Mouse (Mus musculus): ENCODE data around the gene Pphln1. TPM values are rescaled to one million over a fixed set of nuclear protein-coding genes. Genes with fewer than 3 reads are reported as not detected.

The Pphln1 gene
- polyA plus RNA-seq, 1 experiment from 2014 or later = 50.4 TPM

- no peak for ATAC-seq (ENCODE audit: borderline replicate concordance, extremely low read depth, low FRiP score, low TSS enrichment)
- H3K27ac ChIP-seq = no peak overlapping the region
- H3K9me3 ChIP-seq = no peaks in the 10 kb centered on the region
- WGBS = 82% methylated on average over 4 of the region's 4 CpGs
- no peak overlapping the region for H3K4me3 ChIP-seq
- no peak overlapping the region for H3K9ac ChIP-seq
- H3K36me3 ChIP-seq = no peaks in the 10 kb centered on the region
- H3K4me2 ChIP-seq = no peak overlapping the region
- peaks cover 27% of the 10 kb centered on the region for H3K4me1 ChIP-seq
- H3K27me3 ChIP-seq = no peaks in the 10 kb centered on the region
Measured at GRCm38 (mm10) chr15:93479445-93479844, 81.3 kb downstream of the Pphln1 start.

DNA sequence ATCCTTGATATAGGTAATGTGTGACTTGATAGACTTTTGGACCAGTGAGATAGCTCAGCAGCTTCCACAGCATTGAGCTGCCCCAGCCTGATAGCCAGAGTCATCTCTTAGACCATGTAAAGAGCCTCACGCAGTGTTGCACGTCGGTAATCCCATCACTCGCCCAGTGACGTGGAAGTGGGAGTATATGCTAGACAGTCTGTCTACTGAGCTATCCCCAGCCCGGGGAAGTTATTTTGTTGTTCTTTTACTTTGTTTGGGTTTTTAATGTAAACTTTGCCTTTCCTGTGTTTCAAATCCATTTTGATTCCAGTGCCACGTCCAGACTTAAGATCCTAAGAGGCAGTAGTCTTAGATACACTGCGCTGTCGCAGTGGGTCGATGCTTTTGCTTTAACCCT lies 83.0 kb downstream of the Pphln1 start:
- Histone ChIP-seq H3K27ac (no peak overlapping the region; the same call in 1 of the 2 replicates), H3K27me3 (no peaks in the 10 kb centered on the region), H3K9ac (no peak overlapping the region), H3K4me3 (no peak overlapping the region), H3K4me1 (peaks cover 19% of the 10 kb centered on the region), H3K4me2 (no peak overlapping the region), H3K36me3 (no peaks in the 10 kb centered on the region), H3K9me3 (no peaks in the 10 kb centered on the region)
- ATAC-seq (ENCODE audit: borderline replicate concordance, extremely low read depth, low FRiP score, low TSS enrichment) = no peak
- WGBS = 61% methylated on average over 10 of the region's 10 CpGs

DNA sequence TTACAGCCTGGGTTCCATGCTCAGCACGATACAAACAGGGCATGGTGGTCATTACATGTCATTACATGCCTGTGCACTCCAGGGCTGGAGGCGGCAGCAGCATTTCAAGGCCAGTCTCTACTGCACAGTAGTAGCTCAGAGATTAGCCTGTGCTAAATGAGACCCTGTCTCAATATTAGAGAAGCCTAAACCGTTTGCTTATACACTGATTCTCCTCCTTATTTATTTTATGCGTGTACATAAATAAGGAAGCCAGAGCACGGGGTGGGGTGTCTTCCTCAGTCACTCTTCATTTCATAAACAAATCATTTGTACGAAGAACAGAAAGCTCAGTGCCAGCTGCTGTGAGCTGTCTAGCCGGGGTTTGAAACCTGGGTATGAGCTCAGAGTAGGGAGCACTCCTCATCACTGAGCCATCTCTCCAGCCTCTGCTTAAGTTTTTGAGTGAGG lies 86.1 kb downstream of the Pphln1 start:
- ATAC-seq (ENCODE audit: borderline replicate concordance, extremely low read depth, low FRiP score, low TSS enrichment) = peak; percentile 41; the same call in 1 of the 2 replicates
- Histone ChIP-seq H3K9ac (no peak overlapping the region), H3K9me3 (no peaks in the 10 kb centered on the region), H3K4me1 (peaks cover 19% of the 10 kb centered on the region), H3K27me3 (no peaks in the 10 kb centered on the region), H3K36me3 (0 out of 2 replicates have a peak, but pooled peaks cover 1% of the 10 kb centered on the region), H3K27ac (peak overlapping the region; percentile 44; the same call in 1 of the 2 replicates), H3K4me3 (no peak overlapping the region), H3K4me2 (no peak overlapping the region)
- WGBS = 43% methylated on average over 7 of the region's 7 CpGs

GRCm38 (mm10) chr15:93485252-93485651 lies 87.1 kb downstream of the Pphln1 start:
- no peak; the same call in 1 of the 2 replicates for ATAC-seq (ENCODE audit: borderline replicate concordance, extremely low read depth, low FRiP score, low TSS enrichment)
- H3K4me3 ChIP-seq = no peak overlapping the region
- H3K36me3 ChIP-seq = 0 out of 2 replicates have a peak, but pooled peaks cover 6% of the 10 kb centered on the region
- 57% methylated on average over 3 of the region's 3 CpGs for WGBS
- H3K9ac ChIP-seq = no peak overlapping the region
- H3K9me3 ChIP-seq = no peaks in the 10 kb centered on the region
- H3K4me1 ChIP-seq = peaks cover 19% of the 10 kb centered on the region
- peak overlapping the region; percentile 23; the same call in 1 of the 2 replicates for H3K27ac ChIP-seq
- no peaks in the 10 kb centered on the region for H3K27me3 ChIP-seq
- no peak overlapping the region for H3K4me2 ChIP-seq

- Histone ChIP-seq H3K27me3 (no peaks in the 10 kb centered on the region), H3K4me2 (no peak overlapping the region), H3K9ac (no peak overlapping the region), H3K4me1 (peaks cover 18% of the 10 kb centered on the region), H3K4me3 (no peak overlapping the region), H3K27ac (no peak overlapping the region), H3K36me3 (0 out of 2 replicates have a peak, but pooled peaks cover 6% of the 10 kb centered on the region), H3K9me3 (no peaks in the 10 kb centered on the region)
- WGBS = 63% methylated on average over 7 of the region's 7 CpGs
- ATAC-seq (ENCODE audit: borderline replicate concordance, extremely low read depth, low FRiP score, low TSS enrichment) = no peak
Measured at GRCm38 (mm10) chr15:93486066-93486465, 87.9 kb downstream of the Pphln1 start.

- 0 out of 2 replicates have a peak, but pooled peaks cover 6% of the 10 kb centered on the region for H3K36me3 ChIP-seq
- H3K27me3 ChIP-seq = no peaks in the 10 kb centered on the region
- H3K27ac ChIP-seq = no peak overlapping the region
- no peaks in the 10 kb centered on the region for H3K9me3 ChIP-seq
- H3K4me2 ChIP-seq = no peak overlapping the region
- H3K9ac ChIP-seq = no peak overlapping the region
- 76% methylated on average over 4 of the region's 4 CpGs for WGBS
- ATAC-seq (ENCODE audit: borderline replicate concordance, extremely low read depth, low FRiP score, low TSS enrichment) = no peak
- no peak overlapping the region for H3K4me3 ChIP-seq
- peaks cover 3% of the 10 kb centered on the region for H3K4me1 ChIP-seq
Measured at GRCm38 (mm10) chr15:93489597-93489996, 91.4 kb downstream of the Pphln1 start.

DNA sequence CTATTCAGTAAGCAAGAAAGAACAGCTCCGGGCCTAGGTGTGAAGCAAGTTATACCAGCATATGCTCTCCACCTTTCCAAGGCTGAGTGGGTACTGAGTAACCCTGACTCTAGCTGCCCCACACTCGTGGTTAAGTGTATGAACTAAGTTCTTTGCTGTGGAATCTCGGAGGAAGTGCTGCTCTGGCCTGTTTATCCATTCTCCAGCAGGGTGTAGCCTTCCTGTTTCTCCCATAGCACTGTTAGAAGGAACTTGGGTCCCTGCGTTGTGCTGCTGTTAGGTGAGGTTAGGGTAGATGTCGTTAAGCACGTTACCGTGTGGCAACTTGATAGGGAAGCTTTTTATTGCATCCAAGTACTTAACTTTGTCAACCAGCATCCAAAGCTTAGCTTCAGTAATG lies 96.5 kb downstream of the Pphln1 start:
- Histone ChIP-seq H3K4me3 (no peak overlapping the region), H3K27me3 (no peaks in the 10 kb centered on the region), H3K9ac (no peak overlapping the region), H3K4me2 (no peak overlapping the region), H3K4me1 (no peaks in the 10 kb centered on the region), H3K9me3 (no peaks in the 10 kb centered on the region), H3K27ac (no peak overlapping the region), H3K36me3 (peaks cover 12% of the 10 kb centered on the region)
- no peak for ATAC-seq (ENCODE audit: borderline replicate concordance, extremely low read depth, low FRiP score, low TSS enrichment)
- WGBS = 71% methylated on average over 7 of the region's 7 CpGs

GRCm38 (mm10) chr15:93499866-93500265 lies 101.7 kb downstream of the Pphln1 start:
- no peak overlapping the region for H3K27ac ChIP-seq

GRCm38 (mm10) chr15:93502703-93503102 lies 104.6 kb downstream of the Pphln1 start:
- Histone ChIP-seq H3K4me2 (no peak overlapping the region), H3K27ac (no peak overlapping the region), H3K36me3 (peaks cover 84% of the 10 kb centered on the region), H3K9me3 (no peaks in the 10 kb centered on the region), H3K4me1 (no peaks in the 10 kb centered on the region), H3K9ac (no peak overlapping the region), H3K4me3 (no peak overlapping the region), H3K27me3 (no peaks in the 10 kb centered on the region)
- 93% methylated on average over 9 of the region's 9 CpGs for WGBS
- ATAC-seq (ENCODE audit: borderline replicate concordance, extremely low read depth, low FRiP score, low TSS enrichment) = no peak

More at GRCm38 (mm10) chr15:93499866-93500265, 101.7 kb downstream of the Pphln1 start:
- WGBS = 75% methylated on average over 9 of the region's 9 CpGs
- Histone ChIP-seq H3K4me3 (no peak overlapping the region), H3K4me1 (no peaks in the 10 kb centered on the region), H3K9me3 (no peaks in the 10 kb centered on the region), H3K4me2 (no peak overlapping the region), H3K9ac (no peak overlapping the region), H3K36me3 (peaks cover 61% of the 10 kb centered on the region), H3K27me3 (no peaks in the 10 kb centered on the region)
- no peak for ATAC-seq (ENCODE audit: borderline replicate concordance, extremely low read depth, low FRiP score, low TSS enrichment)

GRCm38 (mm10) chr15:93503201-93503745 lies 105.1 kb downstream of the Pphln1 start:
- no peak for ATAC-seq (ENCODE audit: borderline replicate concordance, extremely low read depth, low FRiP score, low TSS enrichment)
- Histone ChIP-seq H3K4me3 (no peak overlapping the region), H3K27me3 (no peaks in the 10 kb centered on the region), H3K9me3 (no peaks in the 10 kb centered on the region), H3K36me3 (peaks cover 90% of the 10 kb centered on the region), H3K9ac (no peak overlapping the region), H3K27ac (no peak overlapping the region), H3K4me1 (no peaks in the 10 kb centered on the region), H3K4me2 (no peak overlapping the region)
- WGBS = 94% methylated on average over 35 of the region's 35 CpGs

DNA sequence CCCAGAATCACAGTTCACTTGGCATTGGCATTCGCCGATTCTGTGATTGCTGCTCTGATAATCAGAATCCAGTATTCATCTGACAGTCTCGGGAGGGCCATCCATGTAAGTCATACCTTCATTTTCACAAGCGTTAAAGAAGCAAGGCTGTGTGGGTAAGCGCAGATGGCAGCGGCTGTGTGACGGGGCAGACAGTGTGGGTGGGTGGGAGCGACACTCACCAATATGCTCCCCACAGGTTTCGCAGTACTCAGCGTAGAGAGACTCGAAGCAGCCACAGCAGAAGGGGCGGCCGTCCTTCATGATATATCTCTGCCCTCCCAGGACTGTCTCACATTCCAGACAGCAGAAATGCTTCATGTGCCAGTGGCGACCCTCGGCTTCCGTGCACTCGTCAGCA lies 106.7 kb downstream of the Pphln1 start:
- Histone ChIP-seq H3K4me2 (no peak overlapping the region), H3K9ac (no peak overlapping the region), H3K27me3 (no peaks in the 10 kb centered on the region), H3K4me3 (no peak overlapping the region), H3K4me1 (no peaks in the 10 kb centered on the region), H3K27ac (no peak overlapping the region), H3K9me3 (no peaks in the 10 kb centered on the region), H3K36me3 (peaks cover 88% of the 10 kb centered on the region)
- no peak for ATAC-seq (ENCODE audit: borderline replicate concordance, extremely low read depth, low FRiP score, low TSS enrichment)
- 92% methylated on average over 17 of the region's 17 CpGs for WGBS

DNA sequence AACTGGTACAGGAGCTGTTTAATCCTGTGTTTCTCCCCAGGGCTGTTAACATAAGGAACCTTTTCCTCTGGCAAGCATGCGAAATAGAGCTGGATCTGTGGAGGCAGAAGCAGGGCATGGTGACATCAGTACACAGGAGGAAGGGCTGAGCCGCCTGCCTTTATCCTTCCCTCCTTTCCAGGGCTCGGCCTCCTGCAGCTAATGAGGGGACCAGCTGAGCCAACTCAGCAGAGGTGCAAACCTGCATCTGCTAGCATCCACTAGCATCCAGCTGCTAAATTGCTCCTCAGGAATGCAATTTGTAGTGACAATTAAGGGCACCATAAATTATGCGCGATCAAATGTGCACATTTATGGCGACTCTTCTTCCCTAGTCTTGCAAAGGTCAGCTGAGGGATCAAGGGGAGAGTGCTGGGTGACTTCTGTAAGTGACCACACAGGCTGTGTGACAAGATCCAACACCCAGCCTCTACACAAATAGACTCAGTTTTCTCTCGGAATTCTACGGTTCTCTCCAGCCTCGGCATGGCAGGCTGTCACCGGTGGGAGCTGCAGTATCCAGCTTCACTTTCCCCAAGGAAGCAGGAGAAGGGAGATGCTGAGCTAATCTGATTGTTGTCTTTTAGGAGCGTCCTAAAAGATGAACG lies 112.7 kb downstream of the Pphln1 start:
- H3K4me3 ChIP-seq = no peak overlapping the region
- no peak overlapping the region for H3K9ac ChIP-seq
- peaks cover 38% of the 10 kb centered on the region for H3K36me3 ChIP-seq
- no peaks in the 10 kb centered on the region for H3K27me3 ChIP-seq
- WGBS = 51% methylated on average over 12 of the region's 12 CpGs
- H3K4me1 ChIP-seq = peaks cover 14% of the 10 kb centered on the region
- no peak overlapping the region for H3K27ac ChIP-seq
- H3K4me2 ChIP-seq = no peak overlapping the region
- no peak for ATAC-seq (ENCODE audit: borderline replicate concordance, extremely low read depth, low FRiP score, low TSS enrichment)
- no peaks in the 10 kb centered on the region for H3K9me3 ChIP-seq

Measured in lung, embryonic 15.5 days (tissue).